Mouse (Mus musculus) heart, postnatal 25 days (tissue): ENCODE measurements around the gene Gm16253. TPM values are rescaled to one million over a fixed set of nuclear protein-coding genes. Genes with fewer than 3 reads are reported as not detected.

Experiments used
- DNase-seq: peaks from one replicate; pipeline ENCODE4 v3.0.0; 2022; ENCODE audit warnings: low spot score
- intact Hi-C: fragments of 180-260 bp; cut with DNase I; formaldehyde crosslinking; loops from one replicate; pipeline ENCODE4 v1.15.1; 2025
- total RNA-seq, 2 experiments: library from RNA; stranded (reverse); gene quantifications; 2 replicates each; pipeline ENCODE4 v1.2.3; 2021

Gene Gm16253
- total RNA-seq, 2 experiments from 2014 or later: 1.1 to 2.1 TPM

GRCm38 (mm10) chr3:96556651-96557635, 19.8 kb upstream of the Gm16253 start:
- intact Hi-C loops: loop anchor here (1.0 kb wide), 1 partner anchor 19 kb away; the partner anchor contains the start of gene Gm16253
- no peak for DNase-seq

DNA sequence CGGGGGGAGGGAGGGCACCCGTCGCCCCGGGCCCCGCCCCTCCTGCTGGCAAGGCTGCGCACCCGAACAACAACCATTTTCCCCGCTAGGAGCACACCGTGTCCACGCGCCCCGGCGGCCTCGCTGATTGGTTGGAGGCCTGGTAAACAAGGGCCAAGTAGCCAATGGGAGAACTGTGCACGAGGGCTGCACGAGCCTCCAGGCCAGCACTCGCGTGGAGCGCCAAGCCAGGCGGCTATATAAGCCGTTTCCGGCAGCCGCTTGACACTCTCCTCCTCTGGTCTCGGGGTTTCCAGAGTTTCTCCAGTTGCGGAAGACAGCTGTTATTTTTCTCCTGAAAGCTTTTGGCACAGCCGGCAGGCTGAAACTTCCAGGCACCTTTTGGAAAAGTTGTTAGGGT, 19.1 kb upstream of the Gm16253 start, which contains the start of gene Txnip:
Txnip (plus strand) TSS at position 264 of the 400 bp plus-strand sequence.
- peak; percentile 100 for DNase-seq
- intact Hi-C loops: loop anchor here (1.0 kb wide), 1 partner anchor 19 kb away; the partner anchor contains the start of gene Gm16253

- intact Hi-C loops: no loop called here
- DNase-seq: no peak
Observed at GRCm38 (mm10) chr3:96558159-96558558, 18.6 kb upstream of the Gm16253 start.

- intact Hi-C loops: no loop called here
- DNase-seq: no peak
Observed at GRCm38 (mm10) chr3:96558668-96559196, 18.1 kb upstream of the Gm16253 start.

DNA sequence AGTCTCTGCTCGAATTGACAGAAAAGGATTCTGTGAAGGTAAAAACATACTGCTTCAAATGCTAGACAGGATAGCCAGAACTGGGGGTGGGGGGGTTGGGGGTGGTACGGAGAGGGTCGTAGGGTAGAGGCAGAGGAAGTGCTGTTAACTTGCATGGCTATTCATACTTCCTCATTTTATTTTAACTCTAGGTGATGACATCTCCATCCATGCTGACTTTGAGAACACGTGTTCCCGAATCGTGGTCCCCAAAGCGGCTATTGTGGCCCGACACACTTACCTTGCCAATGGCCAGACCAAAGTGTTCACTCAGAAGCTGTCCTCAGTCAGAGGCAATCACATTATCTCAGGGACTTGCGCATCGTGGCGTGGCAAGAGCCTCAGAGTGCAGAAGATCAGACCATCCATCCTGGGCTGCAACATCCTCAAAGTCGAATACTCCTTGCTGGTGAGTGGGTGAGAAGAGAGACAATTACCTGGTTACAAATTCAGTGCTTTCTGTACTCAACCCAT, 17.3 kb upstream of the Gm16253 start:
- intact Hi-C loops: no loop called here
- no peak for DNase-seq

- intact Hi-C loops: no loop called here
- DNase-seq: no peak
Observed at GRCm38 (mm10) chr3:96559911-96560850, 16.6 kb upstream of the Gm16253 start.

DNA sequence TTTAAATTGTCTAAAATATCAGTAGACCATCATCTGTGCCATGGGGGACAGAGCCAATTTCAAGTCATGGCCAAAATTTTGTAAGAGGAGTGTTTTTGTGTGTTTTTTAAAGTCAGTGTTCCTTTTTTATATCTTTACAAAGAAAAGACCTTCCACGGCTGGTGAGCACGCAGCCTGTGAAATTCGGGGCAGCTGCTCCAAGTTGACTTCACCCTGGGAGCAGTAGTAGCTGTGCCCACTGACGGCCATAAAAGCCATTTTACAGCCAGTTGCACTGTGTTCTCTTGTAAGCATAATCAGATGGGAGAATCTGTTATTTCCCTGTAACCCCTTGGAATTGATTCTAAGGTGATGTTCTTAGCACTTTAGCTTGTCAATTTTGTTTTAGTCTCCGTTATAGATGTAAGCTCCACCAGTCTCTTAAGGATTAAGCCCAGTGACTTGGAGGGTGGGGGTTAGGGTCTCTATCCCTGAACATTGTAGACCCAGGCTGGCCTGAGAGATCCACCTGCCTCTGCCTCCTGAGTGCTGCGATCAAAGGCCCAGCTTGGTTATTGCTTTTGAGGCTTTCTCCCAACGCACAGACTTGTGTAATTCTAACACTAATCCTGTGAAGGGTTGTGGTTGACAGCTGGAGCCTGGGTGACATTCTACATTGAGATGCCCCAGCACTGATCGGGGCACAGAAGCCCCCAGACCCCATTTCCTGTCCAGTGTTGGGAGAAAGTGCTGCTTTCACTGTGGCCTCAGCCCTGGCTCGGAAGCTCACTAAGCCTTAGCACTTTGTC, 15.7 kb upstream of the Gm16253 start:
- no peak for DNase-seq

DNA sequence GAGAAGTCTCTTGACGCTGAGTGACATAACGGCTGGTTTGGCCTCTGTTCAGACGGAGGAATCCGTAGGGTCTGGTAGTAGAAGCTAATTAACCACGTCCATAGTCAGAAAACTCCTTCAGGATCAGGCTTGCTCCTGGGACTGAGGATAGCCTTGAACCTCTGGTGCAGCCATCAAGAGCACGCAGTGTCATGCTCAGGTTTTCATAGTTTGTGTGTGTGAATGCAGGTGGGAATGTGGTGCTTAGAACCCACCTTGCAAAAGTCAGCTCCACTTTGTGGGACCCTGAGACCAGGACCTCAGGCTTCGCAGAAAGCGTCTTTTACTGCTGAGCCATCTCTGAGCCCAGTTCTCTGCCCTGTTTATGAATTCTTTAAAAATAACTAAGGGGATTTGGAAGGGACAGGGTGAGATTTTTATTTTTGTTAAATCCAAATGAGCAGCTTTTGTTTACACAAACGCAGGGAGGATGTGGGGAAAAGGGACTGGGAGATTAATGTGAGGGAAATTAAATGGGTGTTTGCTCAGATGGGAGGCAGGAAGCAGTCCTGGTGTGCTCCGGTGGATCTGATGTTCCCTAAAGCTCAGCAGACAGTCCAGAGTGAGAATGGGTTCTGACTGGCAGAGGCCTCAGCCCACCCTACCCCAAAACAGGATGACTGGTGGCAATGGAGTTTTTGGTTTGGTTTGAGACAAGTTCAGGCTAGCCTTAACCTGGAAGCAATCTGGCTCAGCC, 14.7 kb upstream of the Gm16253 start:
- no peak for DNase-seq
- intact Hi-C loops: no loop called here

More for the DNA sequence above, 15.7 kb upstream of the Gm16253 start:
- intact Hi-C loops: no loop called here

DNA sequence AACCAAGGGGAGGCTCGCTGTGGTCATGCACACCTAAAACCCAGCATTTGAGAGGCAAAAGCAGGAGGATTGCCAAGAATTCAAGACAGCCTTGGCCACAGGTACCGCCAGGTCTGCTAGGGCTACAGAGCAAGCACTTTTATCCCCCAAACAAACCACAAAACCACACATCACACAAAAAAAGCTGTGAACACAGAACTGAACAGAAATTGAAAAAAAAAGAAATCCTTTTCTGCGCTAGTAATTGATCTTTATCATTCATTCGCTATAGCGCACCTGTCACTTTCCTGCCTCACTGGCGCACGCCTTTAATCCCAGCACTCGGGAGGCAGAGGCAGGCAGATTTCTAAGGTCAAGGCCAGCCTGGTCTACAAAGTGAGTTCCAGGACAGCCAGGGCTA, 13.5 kb upstream of the Gm16253 start:
- no peak for DNase-seq
- intact Hi-C loops: no loop called here

DNA sequence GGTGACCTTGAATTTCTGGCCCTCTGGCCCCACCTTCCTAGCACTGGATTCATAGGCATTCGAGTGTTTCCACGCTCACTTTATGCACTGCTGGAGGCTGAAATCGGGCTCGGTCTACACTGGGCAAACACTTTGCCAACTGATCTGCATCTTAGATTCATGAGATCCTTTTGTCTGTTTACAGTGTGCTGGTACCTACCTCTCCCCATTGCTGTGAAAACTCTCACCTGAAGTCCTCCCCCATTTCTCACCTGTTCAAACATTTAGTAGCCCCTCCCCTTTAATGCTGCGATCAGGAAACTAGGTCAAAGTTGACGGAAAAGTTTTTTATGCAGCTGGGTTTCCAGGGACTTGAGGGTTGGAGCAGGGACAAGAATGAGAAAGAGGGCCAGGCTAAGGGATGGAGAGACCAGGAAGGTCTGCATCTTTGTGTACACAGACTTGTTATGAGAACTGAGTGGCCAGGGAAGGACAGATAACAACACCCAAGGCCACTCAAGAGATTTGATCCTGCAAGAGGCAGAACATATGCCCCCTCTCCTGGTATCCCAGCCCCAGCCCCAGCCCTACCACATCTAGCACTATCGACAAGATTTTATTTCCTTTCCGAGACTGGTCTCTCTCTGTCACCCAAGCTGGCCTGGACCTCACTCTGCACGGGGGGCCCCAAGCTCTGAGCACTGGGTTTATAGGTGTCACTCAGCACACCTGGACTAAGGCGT, 12.7 kb upstream of the Gm16253 start:
- no peak for DNase-seq
- intact Hi-C loops: no loop called here

DNA sequence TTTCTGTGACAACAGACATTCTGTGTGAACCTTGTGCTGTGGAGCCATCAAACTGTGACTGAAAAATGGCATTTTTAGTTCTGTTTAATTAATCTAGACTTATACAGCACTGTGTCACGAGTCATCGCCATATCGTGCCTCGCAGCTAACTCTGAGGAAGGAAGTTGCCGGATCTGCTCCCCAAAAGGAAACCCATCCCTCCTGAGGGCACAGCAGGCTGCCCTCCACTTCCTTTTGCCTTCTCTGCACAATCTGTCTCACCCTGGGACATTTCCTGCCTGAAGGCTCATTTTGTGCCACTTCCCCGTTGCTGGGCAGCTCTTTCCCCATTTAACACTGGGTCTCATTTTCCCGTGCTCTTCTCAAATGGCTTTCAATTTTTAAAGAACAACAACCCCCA, 12.2 kb upstream of the Gm16253 start:
- DNase-seq: no peak
- intact Hi-C loops: no loop called here

DNA sequence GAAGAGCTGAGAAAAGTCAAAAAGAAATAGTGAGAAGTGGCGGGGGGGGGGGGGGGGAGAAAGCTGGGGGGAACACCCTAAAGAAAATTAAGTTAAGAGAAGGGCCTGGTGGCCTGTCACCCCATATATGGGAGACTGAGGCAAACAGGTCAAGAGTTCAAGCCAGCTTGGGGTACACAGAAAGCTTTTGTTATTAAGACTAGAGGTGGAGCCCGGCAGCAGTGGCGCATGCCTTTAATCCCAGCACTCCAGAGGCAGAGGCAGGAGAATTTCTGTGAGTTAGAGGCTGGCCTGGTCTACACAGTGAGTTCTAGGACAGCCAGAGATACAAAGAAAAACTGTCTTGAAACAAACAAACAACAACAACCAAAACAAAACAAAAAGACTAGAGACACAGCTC, 11.7 kb upstream of the Gm16253 start:
- no peak for DNase-seq
- intact Hi-C loops: no loop called here

- intact Hi-C loops: no loop called here
Observed at GRCm38 (mm10) chr3:96566661-96567450, 9.9 kb upstream of the Gm16253 start.

GRCm38 (mm10) chr3:96568605-96569004, 8.2 kb upstream of the Gm16253 start:
- DNase-seq: no peak
- intact Hi-C loops: no loop called here

More at GRCm38 (mm10) chr3:96566661-96567450, 9.9 kb upstream of the Gm16253 start:
- no peak for DNase-seq

DNA sequence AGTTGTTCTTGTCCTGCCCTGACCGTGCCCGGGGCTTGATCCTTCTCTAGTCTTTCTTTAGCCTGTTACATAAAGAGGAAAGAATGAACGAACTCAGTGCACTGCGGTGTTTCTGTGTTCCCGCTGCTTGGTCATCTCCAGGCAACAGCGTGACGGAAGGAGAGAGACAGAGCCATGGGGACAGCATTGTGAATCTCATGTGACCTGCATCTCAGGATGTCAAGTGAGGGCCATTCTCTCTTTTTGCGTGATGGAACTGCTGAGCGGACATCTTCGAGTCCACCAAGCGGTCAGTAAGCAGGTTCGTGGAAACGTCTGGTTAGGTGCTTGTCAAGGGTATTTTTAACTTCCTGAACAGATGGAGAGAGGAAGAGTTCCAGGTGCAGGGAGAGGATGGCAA, 7.3 kb upstream of the Gm16253 start:
- no peak for DNase-seq
- intact Hi-C loops: no loop called here

- intact Hi-C loops: no loop called here
- no peak for DNase-seq
Observed at GRCm38 (mm10) chr3:96569966-96570605, 6.7 kb upstream of the Gm16253 start.

DNA sequence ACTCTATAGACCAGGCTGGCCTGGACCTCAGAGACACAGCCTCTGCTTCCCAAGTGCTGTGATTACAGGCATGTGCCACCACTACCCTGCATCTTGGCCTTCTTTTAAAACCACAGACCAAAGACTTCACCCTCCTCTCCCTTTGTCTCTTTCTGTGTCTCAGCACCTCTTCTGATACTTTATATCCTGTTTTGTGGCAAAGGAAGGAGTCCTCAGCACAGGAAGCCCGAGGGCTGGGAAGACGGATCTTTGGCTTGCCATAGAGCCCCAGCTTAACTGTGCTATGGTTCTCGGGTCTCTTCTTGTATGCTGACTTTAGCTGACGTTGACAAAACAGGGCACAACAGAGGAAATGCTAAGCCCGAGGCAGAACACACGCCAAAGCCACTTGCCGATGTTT, 6.1 kb upstream of the Gm16253 start:
- intact Hi-C loops: no loop called here
- DNase-seq: no peak
